Mouse (Mus musculus) thymus, postnatal 25 days (tissue): ENCODE data around the gene 2310030G06Rik.

Experiments
- DNase-seq: peaks from one replicate; pipeline ENCODE4 v3.0.0; 2022

Gene 2310030G06Rik

GRCm38 (mm10) chr9:50742261-50742660, 4.1 kb downstream of the 2310030G06Rik start:
- DNase-seq, result no peak

DNA sequence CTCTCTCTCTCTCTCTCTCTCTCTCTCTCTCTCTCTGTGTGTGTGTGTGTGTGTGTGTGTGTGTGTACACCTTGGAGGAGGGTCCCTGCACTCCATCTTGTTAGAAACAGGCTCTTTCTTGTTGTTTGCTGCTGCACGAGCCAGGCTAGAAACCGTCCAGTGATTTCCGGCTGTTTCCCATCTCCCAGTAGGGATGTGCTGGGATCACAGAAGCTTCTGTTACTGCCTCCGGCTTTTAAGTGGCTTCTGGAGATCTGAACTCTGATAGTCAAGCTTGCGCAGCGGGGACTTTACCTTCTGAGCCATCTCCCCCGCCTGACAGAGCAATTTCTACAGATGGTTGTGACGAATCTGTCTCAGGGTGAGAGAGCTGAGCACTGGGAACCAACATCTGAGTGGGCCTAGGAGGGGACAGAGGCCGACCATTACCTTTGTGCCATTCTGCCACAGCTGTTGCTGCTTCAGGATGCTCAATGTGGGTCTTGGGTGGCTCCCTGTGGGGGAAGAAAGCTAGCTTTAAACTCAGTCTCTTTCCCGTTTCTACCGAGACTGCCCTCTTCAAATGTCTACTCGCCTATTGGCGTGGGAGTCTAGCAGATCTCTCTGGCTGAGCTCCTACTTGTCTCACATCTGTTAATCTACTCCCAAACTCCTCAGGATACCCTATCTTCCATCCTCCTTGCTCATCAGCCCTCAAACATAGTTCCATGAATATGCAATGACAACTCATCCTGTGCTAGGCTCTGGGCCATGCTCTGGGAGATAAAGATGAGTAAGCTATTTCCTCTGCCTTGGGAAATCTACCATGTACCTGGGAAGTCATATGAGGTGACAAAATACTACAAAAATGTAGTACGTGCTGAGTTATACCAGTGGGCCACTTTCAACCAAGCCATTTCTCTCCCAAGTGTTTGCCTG, 5.2 kb downstream of the 2310030G06Rik start:
- no peak for DNase-seq

- peak; percentile 82 for DNase-seq
Observed at GRCm38 (mm10) chr9:50738914-50739870, 7.1 kb downstream of the 2310030G06Rik start, which contains the start of gene Dixdc1. TSS of gene Dixdc1 (minus strand) at chr9:50739517.

- no peak for DNase-seq
Observed at GRCm38 (mm10) chr9:50734989-50735388, 11.3 kb downstream of the 2310030G06Rik start.

- no peak for DNase-seq
Observed at GRCm38 (mm10) chr9:50732560-50732959, 13.8 kb downstream of the 2310030G06Rik start.

DNA sequence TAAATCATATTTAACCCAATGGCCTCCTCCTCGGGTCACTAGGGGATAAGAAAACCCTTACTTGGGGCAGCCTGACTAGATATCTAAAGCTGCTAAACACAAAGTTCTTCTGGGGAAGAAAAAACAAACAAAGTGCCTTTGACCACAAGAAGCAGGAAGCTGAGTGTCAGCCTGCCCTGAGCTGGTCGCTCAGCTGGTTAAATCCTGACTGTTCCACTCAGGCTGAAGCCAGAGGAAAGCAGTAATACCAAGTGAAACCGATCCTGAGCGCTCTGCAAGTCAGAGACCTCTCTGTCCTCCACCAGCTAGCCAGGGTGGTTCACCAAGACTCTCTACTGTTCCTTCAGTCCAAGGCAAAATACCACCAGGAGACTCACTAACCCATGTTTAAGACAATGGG, 16.7 kb downstream of the 2310030G06Rik start:
- DNase-seq, result no peak

- peak; percentile 28 for DNase-seq
Observed at GRCm38 (mm10) chr9:50727925-50728651, 18.2 kb downstream of the 2310030G06Rik start.

DNA sequence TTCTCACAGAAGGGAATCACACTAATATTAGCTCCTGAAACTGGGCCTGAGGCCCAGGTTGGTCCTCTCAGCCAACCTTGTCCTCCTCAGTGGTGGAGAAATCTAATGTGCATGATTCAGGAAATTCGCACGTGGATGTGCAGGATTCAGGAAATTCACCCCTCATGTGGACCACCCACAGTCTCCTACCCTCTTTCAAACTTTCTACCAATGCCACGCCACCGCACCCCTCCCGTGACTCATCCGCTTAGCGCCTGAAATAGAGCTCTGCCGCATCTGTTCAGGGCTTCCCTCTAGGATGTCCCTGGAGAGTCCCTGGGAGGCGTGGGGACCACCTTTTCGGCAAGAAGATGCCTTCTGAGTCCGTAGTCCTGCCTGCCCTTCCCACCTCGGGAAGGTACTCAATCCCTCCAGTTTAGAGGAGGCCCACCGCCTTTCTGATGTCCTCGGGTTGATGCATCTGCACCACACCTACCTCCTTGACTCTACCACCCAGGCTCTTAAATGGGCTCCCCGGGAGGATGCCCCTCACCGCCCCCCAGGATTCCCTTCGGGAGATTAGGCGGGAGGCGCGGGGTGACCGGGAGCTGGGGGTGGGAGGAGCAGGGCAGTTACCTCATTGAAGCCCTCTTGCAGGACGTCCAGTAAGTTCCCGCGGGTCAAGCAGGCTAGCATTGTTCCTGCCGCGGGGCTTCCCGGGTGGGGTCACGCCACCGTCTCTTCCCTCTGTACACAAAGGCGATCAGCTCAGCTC, 19.0 kb downstream of the 2310030G06Rik start:
- DNase-seq, result no peak

DNA sequence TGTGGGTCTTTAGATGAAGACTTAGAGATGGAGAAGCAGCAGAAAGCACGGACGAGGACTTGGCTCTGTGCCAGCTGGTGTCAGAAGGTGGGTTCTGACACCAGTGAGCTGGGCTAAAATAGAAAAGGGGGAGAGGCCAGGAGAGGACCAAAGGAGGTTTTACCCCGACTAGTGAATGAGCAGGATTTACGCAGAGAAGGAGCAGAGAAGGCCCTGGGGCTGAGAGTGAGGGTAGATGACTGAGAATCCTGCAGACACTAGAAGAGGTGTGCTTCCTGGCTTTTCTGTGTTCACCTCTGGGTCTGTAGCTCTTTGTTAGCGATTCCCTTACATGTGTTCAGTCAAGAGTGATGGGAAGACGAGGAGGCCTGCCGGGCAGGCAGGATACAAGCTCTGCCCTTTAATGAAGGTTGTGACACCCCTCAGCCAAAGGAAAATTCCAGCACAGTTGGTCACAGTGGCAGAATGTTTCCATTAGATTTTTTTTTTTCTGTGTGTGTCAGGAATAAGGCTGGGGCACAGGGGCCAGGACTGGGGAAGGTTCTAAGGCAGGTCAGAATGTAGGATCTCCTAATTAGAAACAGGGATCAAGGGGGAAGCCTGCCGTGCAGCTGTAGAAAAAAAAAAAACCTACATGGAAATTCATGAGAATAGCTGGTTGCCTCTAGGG, 20.3 kb downstream of the 2310030G06Rik start:
- no peak for DNase-seq

DNA sequence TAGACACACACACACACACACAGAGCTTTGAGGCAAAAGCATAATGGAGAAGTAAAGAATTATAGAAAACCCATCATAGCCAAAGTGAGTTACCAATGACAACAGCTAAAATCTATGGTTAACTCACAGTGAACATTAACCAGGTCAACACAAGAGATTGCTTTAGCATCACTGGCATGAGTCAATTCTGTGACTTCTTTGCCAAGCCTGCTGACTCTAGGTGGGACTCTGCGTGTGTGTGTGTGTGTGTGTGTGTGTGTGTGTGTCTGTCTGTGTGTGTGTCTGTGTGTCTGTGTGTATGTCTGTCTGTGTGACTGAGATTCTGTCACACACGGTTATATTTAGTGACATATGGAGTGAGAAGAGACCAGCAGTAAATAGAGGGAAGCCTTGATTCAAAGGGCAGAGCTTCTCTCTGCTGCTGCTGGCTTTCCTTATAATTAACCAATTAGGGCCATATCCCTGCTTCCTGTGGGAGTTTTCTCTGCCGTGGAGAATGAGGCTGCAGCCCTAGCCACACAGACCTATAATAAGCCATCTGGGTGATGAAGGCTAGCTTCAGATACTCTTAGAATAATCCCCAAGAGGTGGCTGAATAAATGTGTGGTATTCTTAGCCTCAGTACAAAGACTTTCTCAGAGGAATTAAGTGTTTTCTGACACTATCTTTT, 21.5 kb downstream of the 2310030G06Rik start:
- no peak for DNase-seq

- DNase-seq, result no peak
Observed at GRCm38 (mm10) chr9:50724147-50724546, 22.2 kb downstream of the 2310030G06Rik start.

GRCm38 (mm10) chr9:50723406-50723805, 22.9 kb downstream of the 2310030G06Rik start:
- no peak for DNase-seq

DNA sequence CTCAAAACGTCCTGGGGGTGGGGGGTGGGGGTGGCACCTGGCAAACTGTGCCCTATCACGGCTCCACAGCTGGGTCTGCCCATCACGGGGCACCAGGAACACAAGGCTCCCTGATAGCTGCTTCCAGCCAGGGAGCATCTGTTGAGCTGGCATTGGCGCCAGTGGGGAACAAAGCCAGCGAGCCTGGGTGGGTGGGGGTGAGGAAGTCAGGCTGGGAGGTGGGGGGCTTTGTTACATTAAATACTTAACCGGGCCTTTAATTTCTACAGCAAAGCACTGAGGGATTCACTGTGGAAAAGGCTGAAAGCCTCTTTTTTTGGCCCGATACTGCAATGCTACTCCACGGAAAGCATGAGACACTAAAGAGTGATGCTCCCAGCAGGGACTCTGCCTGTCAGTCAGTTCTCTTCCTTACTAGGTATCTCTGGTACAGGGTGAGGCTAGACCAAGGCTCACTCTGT, 23.9 kb downstream of the 2310030G06Rik start:
- DNase-seq, result no peak

DNA sequence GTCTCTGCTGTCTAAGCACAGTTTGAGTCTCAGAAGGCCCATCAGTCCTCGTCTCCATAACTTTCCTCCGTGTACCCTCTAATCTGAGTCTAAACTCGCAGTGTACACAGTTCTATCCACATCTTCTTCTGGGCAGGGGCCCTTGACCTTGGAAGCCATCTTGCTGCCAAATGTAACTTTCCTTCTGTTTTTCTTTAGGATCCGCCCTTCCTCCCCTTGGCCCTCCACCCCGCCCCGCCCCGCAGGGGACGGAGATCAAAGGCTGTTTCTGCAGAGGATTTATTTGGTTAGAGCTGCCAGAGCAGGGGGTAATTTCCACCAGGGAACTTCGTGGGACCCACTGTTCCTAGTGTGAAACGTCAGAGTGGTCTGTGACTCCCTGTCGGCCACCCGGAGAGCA, 25.3 kb downstream of the 2310030G06Rik start:
- no peak for DNase-seq

DNA sequence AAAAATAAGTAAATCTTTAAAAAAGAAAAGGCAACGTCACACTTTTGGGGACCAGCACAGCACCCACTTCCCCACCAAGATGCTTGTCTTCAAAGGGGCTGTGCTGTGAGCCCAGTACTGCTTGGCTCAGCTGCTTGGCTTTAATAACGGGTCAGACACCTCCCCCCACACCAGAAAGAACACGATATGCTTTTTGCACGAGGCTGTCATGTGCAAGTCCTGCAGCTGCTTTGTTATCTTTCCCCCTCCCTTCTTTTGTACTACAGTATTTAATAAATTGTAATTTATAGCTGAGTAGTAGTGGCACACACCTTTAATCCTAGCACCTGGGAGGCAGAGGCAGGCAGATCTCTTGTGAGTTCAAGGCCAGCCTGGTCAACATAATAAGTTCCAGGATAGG, 27.5 kb downstream of the 2310030G06Rik start:
- no peak for DNase-seq

DNA sequence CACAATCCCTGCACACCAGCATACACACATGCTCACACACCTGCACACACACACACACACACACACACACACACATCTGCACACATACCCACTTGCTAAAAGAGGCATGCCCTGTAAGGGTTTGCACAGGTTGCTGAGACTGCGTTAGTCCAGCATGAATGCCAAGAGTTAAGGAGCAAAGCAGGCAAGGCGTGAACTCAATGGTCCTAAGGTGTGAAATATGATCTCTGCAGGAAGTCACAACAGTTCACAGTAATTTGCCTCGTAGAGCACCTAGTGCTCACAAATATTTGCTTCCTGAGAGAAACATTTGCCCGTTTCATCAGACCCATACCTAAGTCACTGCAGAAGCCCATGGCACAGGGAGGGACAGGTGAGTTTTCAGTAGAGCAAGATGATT, 32.1 kb downstream of the 2310030G06Rik start:
- DNase-seq, result no peak

- no peak for DNase-seq
Observed at GRCm38 (mm10) chr9:50711337-50711736, 35.0 kb downstream of the 2310030G06Rik start.

DNA sequence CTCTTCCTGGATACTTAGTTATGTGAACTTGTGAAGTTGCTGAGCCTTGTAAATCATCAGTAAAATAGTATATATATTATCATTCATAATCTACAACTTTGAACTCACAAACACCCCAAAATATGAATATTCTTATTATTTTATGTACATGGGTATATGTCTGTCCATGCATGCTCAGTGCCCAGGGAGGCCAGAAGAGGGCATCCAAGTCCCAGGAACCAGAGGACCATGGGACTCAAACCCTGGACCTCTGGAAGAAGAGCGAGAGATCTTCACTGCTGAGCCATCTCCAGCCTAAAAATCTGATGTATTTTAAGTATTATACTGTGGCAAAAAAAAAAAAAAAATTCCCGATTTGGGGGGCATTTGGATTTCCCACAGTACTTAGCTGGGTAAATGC, 37.2 kb downstream of the 2310030G06Rik start:
- no peak for DNase-seq

DNA sequence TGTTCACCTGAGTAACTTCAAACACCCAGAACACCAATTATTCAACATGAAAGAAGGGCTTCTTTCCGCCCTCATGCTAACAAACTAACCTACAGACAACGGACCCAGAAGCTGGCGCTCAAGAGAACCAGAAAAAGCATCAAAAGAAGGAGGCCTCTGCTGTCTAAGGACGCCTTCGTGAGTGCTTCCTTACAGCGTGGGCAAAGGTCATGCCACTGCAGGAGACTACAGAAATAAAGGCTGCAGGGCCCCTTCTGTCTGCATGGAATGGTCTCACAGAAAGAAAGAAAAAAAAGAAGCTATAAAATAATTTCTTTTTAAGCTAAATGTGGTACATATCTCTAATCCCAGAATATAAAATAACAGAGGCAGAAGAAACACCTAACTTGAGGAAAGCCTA, 41.4 kb downstream of the 2310030G06Rik start:
- DNase-seq, result no peak

- DNase-seq, result no peak
Observed at GRCm38 (mm10) chr9:50700921-50701691, 45.2 kb downstream of the 2310030G06Rik start.
